8 mouse cellular contexts compared by ENCODE assay signal in genomic region chr11:117792281-117792888, GRCm38 (mm10). TPM values are rescaled to one million over a fixed set of nuclear protein-coding genes. Genes with fewer than 3 reads are reported as not detected.
DNase-seq lines count a peak whose midpoint lies in the region; ATAC-seq and TF ChIP-seq lines count a peak whose summit lies in the region.

No protein-coding gene starts in this region.

- no peaks in the 10 kb centered on the region for H3K36me3 ChIP-seq in hindbrain, embryonic 12.5 days
- H3K36me3 ChIP-seq in liver, adult 2 months (ENCODE audit: control insufficient read depth, insufficient read depth, low read length): no peaks in the 10 kb centered on the region
- H3K36me3 ChIP-seq in neural tube, embryonic 11.5 days (ENCODE audit: control insufficient read depth, insufficient read depth, low read length): no peaks in the 10 kb centered on the region

- H3K9me3 ChIP-seq in hindbrain, embryonic 12.5 days (replicated peaks): no peaks in the 10 kb centered on the region
- H3K9me3 ChIP-seq in neural tube, embryonic 11.5 days (ENCODE audit: control insufficient read depth, low read length): no peaks in the 10 kb centered on the region

- H3K4me1 ChIP-seq in hindbrain, embryonic 12.5 days: peaks cover 11% of the 10 kb centered on the region
- peaks cover 4% of the 10 kb centered on the region for H3K4me1 ChIP-seq in liver, adult 2 months (ENCODE audit: control insufficient read depth, insufficient read depth, low read length)
- H3K4me1 ChIP-seq in neural tube, embryonic 11.5 days (ENCODE audit: control insufficient read depth, insufficient read depth, low read length): no peaks in the 10 kb centered on the region

- H3K27ac ChIP-seq in hindbrain, embryonic 12.5 days: no peak overlapping the region
- H3K27ac ChIP-seq in liver, adult 2 months (replicated peaks; ENCODE audit: insufficient read depth, low read depth, low read length): no peak overlapping the region
- H3K27ac ChIP-seq in neural tube, embryonic 11.5 days (ENCODE audit: low read depth, low read length): no peak overlapping the region

- peak; percentile 29; the same call in 1 of the 2 replicates for TF ChIP-seq CTCF in liver, adult 2 months (IDR thresholded peaks at IDR 0.05; ENCODE audit: low read depth, low read length)

- H3K9ac ChIP-seq in hindbrain, embryonic 12.5 days: no peak overlapping the region
- H3K9ac ChIP-seq in liver, adult 2 months (ENCODE audit: low read depth, low read length): 0 out of 2 replicates have a peak overlapping the region, but pooled peaks have one; percentile 14
- H3K9ac ChIP-seq in neural tube, embryonic 11.5 days (ENCODE audit: low read length): no peak overlapping the region

- DNase-seq in adrenal gland, postnatal 10 days: peak; percentile 60
- DNase-seq in adrenal gland, postnatal 25 days: no peak
- peak; percentile 98 for DNase-seq in R1 (ENCODE audit: low read depth, low spot score)
- peak; percentile 90 for DNase-seq in liver, adult 2 months (ENCODE audit: extremely low read depth, low read depth, low spot score)
- no peak for DNase-seq in neural tube, embryonic 11.5 days (ENCODE audit: low spot score)
- DNase-seq in frontal cortex, postnatal 14 days (ENCODE audit: low spot score in 2 of 2): no peak
- DNase-seq in frontal cortex, adult 2 months (ENCODE audit: extremely low spot score in 1 of 2, low spot score in 1 of 2): no peak

- H3K27me3 ChIP-seq in hindbrain, embryonic 12.5 days: peaks cover 28% of the 10 kb centered on the region
- no peaks in the 10 kb centered on the region for H3K27me3 ChIP-seq in liver, adult 2 months (ENCODE audit: control insufficient read depth, insufficient read depth, low read length)
- H3K27me3 ChIP-seq in neural tube, embryonic 11.5 days (ENCODE audit: control insufficient read depth, insufficient read depth, low read length): 0 out of 2 replicates have a peak, but pooled peaks cover 4% of the 10 kb centered on the region

- 9% methylated on average over 22 of the region's 22 CpGs for WGBS in hindbrain, embryonic 12.5 days
- WGBS in liver, adult 2 months: 16% methylated on average over 22 of the region's 22 CpGs
- 6% methylated on average over 22 of the region's 22 CpGs for WGBS in neural tube, embryonic 11.5 days

- no peak overlapping the region for H3K4me3 ChIP-seq in hindbrain, embryonic 12.5 days
- H3K4me3 ChIP-seq in liver, adult 2 months (ENCODE audit: insufficient read depth, low read depth, low read length): peak overlapping the region; percentile 28; the same call in 1 of the 2 replicates
- H3K4me3 ChIP-seq in neural tube, embryonic 11.5 days (ENCODE audit: low read depth, low read length): no peak overlapping the region

- peak overlapping the region; percentile 36 for H3K4me2 ChIP-seq in hindbrain, embryonic 12.5 days (replicated peaks)
- peak overlapping the region; percentile 20; the same call in 1 of the 2 replicates for H3K4me2 ChIP-seq in neural tube, embryonic 11.5 days (ENCODE audit: low read depth)

- no peak for ATAC-seq in hindbrain, embryonic 12.5 days (ENCODE audit: low FRiP score)
- ATAC-seq in neural tube, embryonic 11.5 days (ENCODE audit: insufficient read depth, low FRiP score, low TSS enrichment): no peak

- no peaks in the 10 kb centered on the region for H3K79me2 ChIP-seq in liver, adult 2 months (ENCODE audit: control insufficient read depth, insufficient read depth, low read length)

- TF ChIP-seq POLR2A in liver, adult 2 months (IDR thresholded peaks at IDR 0.05; ENCODE audit: extremely low read depth, insufficient read depth, low read length): no peak

RNA-seq across cellular contexts. Expression of gene 6030468B19Rik, which starts 5.1 kb away (rescaled TPM):
- total RNA-seq in adrenal gland, postnatal 10 days (2021): under 1 TPM; 0.42 to 0.45 TPM
- not detected in 2 replicates for total RNA-seq in adrenal gland, postnatal 25 days (2021)
- 0.29 and 0.67 TPM in 2 replicates for polyA plus RNA-seq in hindbrain, embryonic 12.5 days (2016; fragmentation: Nextera tagmentation; extraction: Ambion mirVana)
- total RNA-seq in liver, adult 2 months (2014; rRNA removed): not detected in 2 replicates
- polyA plus RNA-seq in liver, adult 2 months (2012; rRNA removed): not detected in 2 replicates
- polyA plus RNA-seq in neural tube, embryonic 11.5 days (2014; fragmentation: Nextera tagmentation; extraction: Ambion mirVana): 0.65 and 0.91 TPM in 2 replicates
- polyA plus RNA-seq in frontal cortex, adult 2 months (2012; rRNA removed): 0.23 and 0.32 TPM in 2 replicates

RNA-seq across cellular contexts. Expression of gene Tmc6, which starts 10.4 kb away (rescaled TPM):
- total RNA-seq in adrenal gland, postnatal 10 days (2021): 10 to 100 TPM; 35.5 to 53.2 TPM
- 31.9 and 43.5 TPM in 2 replicates for total RNA-seq in adrenal gland, postnatal 25 days (2021)
- polyA plus RNA-seq in hindbrain, embryonic 12.5 days (2016; fragmentation: Nextera tagmentation; extraction: Ambion mirVana): 9.2 and 11.3 TPM in 2 replicates
- 5.3 and 8.8 TPM in 2 replicates for total RNA-seq in liver, adult 2 months (2014; rRNA removed)
- polyA plus RNA-seq in liver, adult 2 months (2012; rRNA removed): 11.8 and 13.5 TPM in 2 replicates
- polyA plus RNA-seq in neural tube, embryonic 11.5 days (2014; fragmentation: Nextera tagmentation; extraction: Ambion mirVana): 14.1 and 14.3 TPM in 2 replicates
- 7.1 and 7.2 TPM in 2 replicates for polyA plus RNA-seq in frontal cortex, adult 2 months (2012; rRNA removed)

RNA-seq across cellular contexts. Expression of gene Tmc8, which starts 10.5 kb away (rescaled TPM):
- 1 to 10 TPM; 4.8 to 8.3 TPM for total RNA-seq in adrenal gland, postnatal 10 days (2021)
- 3.1 and 4.6 TPM in 2 replicates for total RNA-seq in adrenal gland, postnatal 25 days (2021)
- polyA plus RNA-seq in hindbrain, embryonic 12.5 days (2016; fragmentation: Nextera tagmentation; extraction: Ambion mirVana): 1.2 and 2.0 TPM in 2 replicates
- total RNA-seq in liver, adult 2 months (2014; rRNA removed): 0.55 and 1.1 TPM in 2 replicates
- 1.7 and 3.1 TPM in 2 replicates for polyA plus RNA-seq in liver, adult 2 months (2012; rRNA removed)
- polyA plus RNA-seq in neural tube, embryonic 11.5 days (2014; fragmentation: Nextera tagmentation; extraction: Ambion mirVana): 1.0 and 1.8 TPM in 2 replicates
- 0.42 and 0.50 TPM in 2 replicates for polyA plus RNA-seq in frontal cortex, adult 2 months (2012; rRNA removed)

RNA-seq across cellular contexts. Expression of gene Gm20708, which starts 17.1 kb away (rescaled TPM):
- total RNA-seq in adrenal gland, postnatal 10 days (2021): under 1 TPM; 0.57 to 0.58 TPM
- 1.00 and 1.8 TPM in 2 replicates for total RNA-seq in adrenal gland, postnatal 25 days (2021)
- polyA plus RNA-seq in hindbrain, embryonic 12.5 days (2016; fragmentation: Nextera tagmentation; extraction: Ambion mirVana): 0.47 and 0.50 TPM in 2 replicates
- 0.37 and 0.40 TPM in 2 replicates for total RNA-seq in liver, adult 2 months (2014; rRNA removed)
- polyA plus RNA-seq in liver, adult 2 months (2012; rRNA removed): 0.21 and 0.40 TPM in 2 replicates
- polyA plus RNA-seq in neural tube, embryonic 11.5 days (2014; fragmentation: Nextera tagmentation; extraction: Ambion mirVana): 0.64 TPM in 1 of 2 replicates, not detected in the other
- polyA plus RNA-seq in frontal cortex, adult 2 months (2012; rRNA removed): 0.61 and 1.3 TPM in 2 replicates

RNA-seq across cellular contexts. Expression of gene Syngr2, which starts 17.1 kb away (rescaled TPM):
- total RNA-seq in adrenal gland, postnatal 10 days (2021): 10 to 100 TPM; 60.2 to 69.5 TPM
- total RNA-seq in adrenal gland, postnatal 25 days (2021): 98.3 and 108 TPM in 2 replicates
- polyA plus RNA-seq in hindbrain, embryonic 12.5 days (2016; fragmentation: Nextera tagmentation; extraction: Ambion mirVana): 24.2 and 24.4 TPM in 2 replicates
- total RNA-seq in liver, adult 2 months (2014; rRNA removed): 37.9 and 54.2 TPM in 2 replicates
- 124 and 152 TPM in 2 replicates for polyA plus RNA-seq in liver, adult 2 months (2012; rRNA removed)
- 29.9 and 30.3 TPM in 2 replicates for polyA plus RNA-seq in neural tube, embryonic 11.5 days (2014; fragmentation: Nextera tagmentation; extraction: Ambion mirVana)
- 11.0 and 11.9 TPM in 2 replicates for polyA plus RNA-seq in frontal cortex, adult 2 months (2012; rRNA removed)

Comparison
In these comparisons a context has a peak if more than half of its experiments do, and no peak if none do; other contexts are left out.
1. DNase-seq: peak in adrenal gland, postnatal 10 days (single experiment), R1 (single experiment) and liver, adult 2 months (single experiment); none in adrenal gland, postnatal 25 days (single experiment), neural tube, embryonic 11.5 days (single experiment), frontal cortex, postnatal 14 days (0 of 2) and frontal cortex, adult 2 months (0 of 2).